Mouse (Mus musculus) erythroblast, embryonic 14.5 days (primary cell): ENCODE measurements around the gene Gm37240.

Source experiments
- GATA1 ChIP-seq: IDR thresholded peaks from 2 replicates; pipeline ENCODE4 v1.6.1; 2012; ENCODE audit warnings: low read length, inconsistent platforms, mixed read lengths
- TAL1 ChIP-seq: IDR thresholded peaks from 3 replicates; pipeline ENCODE4 v1.6.1; 2012; ENCODE audit warnings: low read length, inconsistent platforms, mixed read lengths

GRCm38 (mm10) chr3:85310401-85310989 lies 576.8 kb downstream of the Gm37240 start:
- TF ChIP-seq TAL1 (no peak), GATA1 (no peak)
